Mouse (Mus musculus) thymus, postnatal 14 days (tissue): ENCODE results near the gene Vmn1r168.
"Not testable (repeated sequence)": the region's sequence is repeated elsewhere in the genome, so short reads cannot be mapped to it uniquely, and the experiment has no call there.

ENCODE experiments used
- DNase-seq: peaks from one replicate; pipeline ENCODE4 v3.0.0; 2021

Gene Vmn1r168

GRCm38 (mm10) chr7:23539432-23539831 lies at the start of gene Vmn1r168:
Gene Vmn1r168, plus strand, starts transcription at chr7:23539732.
- DNase-seq: not testable (repeated sequence)

DNA sequence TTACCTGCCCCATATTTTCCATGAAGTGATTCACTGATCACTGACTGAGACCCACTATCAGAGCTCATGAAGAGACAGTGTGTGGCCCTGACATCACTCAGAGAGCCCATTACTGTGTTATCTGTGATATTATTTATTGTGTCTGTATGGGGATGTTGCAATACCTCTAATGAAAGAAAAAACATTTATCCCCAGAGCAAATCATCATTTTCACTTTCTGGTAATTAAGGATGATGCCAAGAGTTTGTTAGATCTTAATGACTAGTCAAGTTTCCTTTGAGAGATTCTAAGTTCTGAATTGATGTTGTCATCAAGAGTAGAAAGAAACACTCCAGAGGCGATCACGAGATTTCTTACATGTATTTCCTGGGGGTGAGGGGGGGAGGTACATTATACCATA lies 32.4 kb upstream of the Vmn1r168 start, which contains the start of gene Vmn1r167:
Gene Vmn1r167 (minus strand): TSS at position 101 of the 400 bp plus-strand sequence.
- not testable (repeated sequence) for DNase-seq

- DNase-seq: not testable (repeated sequence)
Measured at GRCm38 (mm10) chr7:23575226-23575625, 35.7 kb downstream of the Vmn1r168 start, which contains the start of gene Vmn1r169. Gene Vmn1r169, plus strand, starts transcription at chr7:23575526.
